Mouse (Mus musculus) midbrain, embryonic 16.5 days (tissue): Measurements from ENCODE around the gene Vsig2. TPM values are rescaled to one million over a fixed set of nuclear protein-coding genes. Genes with fewer than 3 reads are reported as not detected.
A peak's percentile ranks its signal among the peaks of the same experiment; 100 is the strongest.

Experiments used
- ATAC-seq: fragments of 200-750 bp; cut with Nextera tagmentation; 2 replicates; pipeline ENCODE4 v1.8.0; 2017; ENCODE audit warnings: moderate TSS enrichment
- H3K27ac ChIP-seq: fragments of 300-500 bp; sonication (generic); 2 replicates; pipeline ENCODE4 v1.5.1; 2014; ENCODE audit warnings: mild to moderate bottlenecking, low read length, mixed read lengths
- H3K27me3 ChIP-seq: fragments of 300-500 bp; sonication (generic); 2 replicates; pipeline ENCODE4 v1.6.1; 2014; ENCODE audit warnings: low read depth, low read length, mixed read lengths; ENCODE audit not compliant: control insufficient read depth, insufficient read depth
- H3K36me3 ChIP-seq: fragments of 300-500 bp; sonication (generic); 2 replicates; pipeline ENCODE4 v1.6.1; 2014; ENCODE audit warnings: mild to moderate bottlenecking, low read length, moderate library complexity, mixed read lengths; ENCODE audit not compliant: control insufficient read depth, insufficient read depth
- H3K4me1 ChIP-seq: fragments of 300-500 bp; sonication (generic); 2 replicates; pipeline ENCODE4 v1.6.1; 2014; ENCODE audit warnings: mild to moderate bottlenecking, low read length, mixed read lengths; ENCODE audit not compliant: control insufficient read depth, insufficient read depth
- H3K4me2 ChIP-seq: fragments of 300-500 bp; sonication (generic); 2 replicates; pipeline ENCODE4 v1.6.1; 2014; ENCODE audit warnings: mild to moderate bottlenecking, low read length, mixed read lengths
- H3K4me3 ChIP-seq: fragments of 300-500 bp; sonication (generic); 2 replicates; pipeline ENCODE4 v1.5.1; 2014; ENCODE audit warnings: low read depth, mild to moderate bottlenecking, low read length, moderate library complexity, mixed read lengths
- H3K9ac ChIP-seq: fragments of 300-500 bp; sonication (generic); 2 replicates; pipeline ENCODE4 v1.6.1; 2014; ENCODE audit warnings: low read depth, low read length, mixed read lengths
- H3K9me3 ChIP-seq: fragments of 300-500 bp; sonication (generic); replicated peaks from 2 replicates; pipeline ENCODE4 v1.6.1; 2014; ENCODE audit warnings: mild to moderate bottlenecking, low read length, mixed read lengths; ENCODE audit not compliant: control insufficient read depth, poor library complexity, severe bottlenecking
- WGBS: fragments of 180-500 bp; shearing (Covaris S2); extraction: QIAGEN DNeasy Blood & Tissue Kit; methylation state at CpG from one replicate; pipeline ENCODE4 v1.1.7; 2014; 5-methylcytosine and 5-hydroxymethylcytosine counted together
- polyA plus RNA-seq: library from polyadenylated mRNA; unstranded; fragments of >200 nt; fragmentation: Nextera tagmentation; extraction: Ambion mirVana; gene quantifications from 2 replicates; pipeline ENCODE4 v1.2.1, GENCODE M21; 2015

The Vsig2 gene
- polyA plus RNA-seq, 1 experiment from 2014 or later: 0.72 TPM

DNA sequence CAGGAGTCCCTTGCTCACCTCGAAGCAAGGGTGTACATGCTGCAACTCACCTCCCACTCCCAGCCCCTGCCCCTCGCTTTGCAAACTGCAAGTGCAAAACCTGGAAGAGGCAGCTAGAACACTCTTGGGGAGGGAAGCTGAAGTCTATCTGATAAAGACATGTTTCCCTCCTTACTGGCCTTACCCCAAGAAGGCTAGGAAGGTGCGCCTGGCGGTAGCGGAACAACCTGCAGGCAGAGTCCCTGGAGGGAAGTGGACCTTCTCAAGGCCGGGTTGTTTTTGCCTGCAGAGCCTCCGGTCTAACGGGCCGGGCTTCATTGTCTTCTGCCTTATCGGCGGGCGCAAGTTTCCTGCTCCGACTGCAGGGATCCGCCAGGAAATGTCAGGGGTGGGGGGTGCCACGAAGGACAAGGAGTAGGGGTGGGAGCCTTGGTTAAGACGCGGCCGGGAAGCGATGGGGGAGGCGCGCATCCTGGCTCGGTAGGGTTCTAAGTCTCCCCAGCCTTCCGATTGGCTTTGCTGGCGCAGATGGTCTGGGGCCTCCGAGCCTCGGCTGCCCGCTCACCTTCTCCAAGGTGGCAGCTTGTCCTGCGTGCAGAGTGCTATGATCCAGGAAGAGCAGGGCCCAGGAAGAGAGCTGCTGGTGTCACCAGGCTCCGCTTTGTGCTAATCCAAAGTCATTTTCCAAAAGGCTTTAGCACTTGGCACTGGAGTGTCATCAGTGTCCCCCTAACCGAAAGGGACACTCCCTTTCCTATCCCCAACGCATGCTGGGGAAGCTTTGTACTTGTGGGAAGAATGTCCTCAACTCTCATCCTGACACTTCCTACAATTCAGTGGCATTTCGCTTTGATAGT is 8.8 kb upstream of the Vsig2 start:
- H3K9ac ChIP-seq: peak overlapping the region; percentile 32
- H3K4me2 ChIP-seq: peak overlapping the region; percentile 81
- H3K27me3 ChIP-seq: peaks cover 43% of the 10 kb centered on the region
- peak overlapping the region; percentile 40 for H3K4me3 ChIP-seq
- H3K27ac ChIP-seq: no peak overlapping the region
- WGBS: 2% methylated on average over 32 of the region's 32 CpGs
- peaks cover 25% of the 10 kb centered on the region for H3K4me1 ChIP-seq
- no peaks in the 10 kb centered on the region for H3K9me3 ChIP-seq
- H3K36me3 ChIP-seq: no peaks in the 10 kb centered on the region; the same call in 1 of the 2 replicates
- ATAC-seq: peak; percentile 43

DNA sequence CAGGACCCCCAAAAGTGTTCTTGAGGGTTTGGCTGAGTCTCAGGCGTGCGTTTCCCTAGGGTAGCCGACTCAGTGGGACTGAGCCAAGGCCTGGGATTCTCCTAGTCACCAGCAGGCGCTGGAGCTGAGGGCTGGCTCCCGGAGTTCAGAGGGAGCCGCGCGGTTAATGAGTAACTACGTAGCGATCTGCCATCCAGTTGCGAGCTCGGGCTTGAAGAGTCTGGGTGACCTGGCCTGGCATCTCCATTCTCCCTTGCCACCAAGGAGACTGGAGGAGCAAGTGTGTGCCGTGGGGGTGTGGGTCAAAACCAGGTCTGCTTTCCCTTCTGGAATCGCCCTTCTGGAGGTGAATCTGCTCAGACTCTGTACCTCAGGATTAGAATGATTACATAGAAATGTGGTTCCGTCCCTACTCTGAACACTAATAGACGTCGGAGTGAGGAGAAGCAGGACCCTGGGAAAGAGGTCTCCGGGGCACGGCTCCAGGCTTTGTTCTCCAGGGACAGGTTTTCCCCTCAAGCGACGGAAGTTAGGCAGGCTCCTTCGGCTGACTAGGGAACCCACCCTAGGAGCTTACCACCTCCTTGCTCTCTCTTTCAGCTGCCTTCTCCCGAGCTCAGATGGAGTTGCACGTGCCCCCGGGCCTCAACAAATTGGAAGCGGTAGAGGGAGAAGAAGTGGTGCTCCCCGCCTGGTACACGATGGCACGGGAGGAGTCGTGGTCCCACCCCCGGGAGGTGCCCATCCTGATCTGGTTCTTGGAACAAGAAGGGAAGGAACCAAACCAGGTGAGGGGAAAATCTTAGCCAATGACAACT is 8.0 kb upstream of the Vsig2 start:
- H3K9me3 ChIP-seq: no peaks in the 10 kb centered on the region
- 2% methylated on average over 31 of the region's 31 CpGs for WGBS
- peaks cover 25% of the 10 kb centered on the region for H3K4me1 ChIP-seq
- no peaks in the 10 kb centered on the region; the same call in 1 of the 2 replicates for H3K36me3 ChIP-seq
- peaks cover 37% of the 10 kb centered on the region for H3K27me3 ChIP-seq
- peak overlapping the region; percentile 10 for H3K27ac ChIP-seq
- H3K9ac ChIP-seq: peak overlapping the region; percentile 57
- H3K4me2 ChIP-seq: peak overlapping the region; percentile 81
- peak; percentile 71 for ATAC-seq
- peak overlapping the region; percentile 40 for H3K4me3 ChIP-seq

DNA sequence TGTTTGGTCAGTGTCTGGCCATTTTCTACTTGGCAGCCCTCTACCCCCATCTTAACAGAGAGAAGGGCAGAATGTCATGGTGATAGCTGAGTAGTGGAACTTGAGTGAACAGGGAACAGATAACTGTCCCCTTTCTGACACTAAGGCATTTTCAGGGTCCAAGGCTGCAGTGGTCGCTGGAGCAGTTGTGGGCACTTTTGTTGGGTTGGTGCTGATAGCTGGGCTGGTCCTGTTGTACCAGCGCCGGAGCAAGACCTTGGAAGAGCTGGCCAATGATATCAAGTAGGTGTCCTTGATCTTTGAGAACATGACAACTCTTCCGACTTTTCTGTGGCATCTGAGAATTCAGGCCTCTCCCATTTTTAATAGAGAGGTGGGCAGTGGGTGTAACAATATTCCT is 2.2 kb upstream of the Vsig2 start:
- Histone ChIP-seq H3K4me3 (no peak overlapping the region), H3K36me3 (no peaks in the 10 kb centered on the region), H3K4me2 (no peak overlapping the region), H3K27me3 (peaks cover 2% of the 10 kb centered on the region; the same call in 1 of the 2 replicates), H3K9me3 (no peaks in the 10 kb centered on the region), H3K27ac (no peak overlapping the region), H3K9ac (no peak overlapping the region), H3K4me1 (no peaks in the 10 kb centered on the region)
- 83% methylated on average over 4 of the region's 4 CpGs for WGBS
- no peak for ATAC-seq

DNA sequence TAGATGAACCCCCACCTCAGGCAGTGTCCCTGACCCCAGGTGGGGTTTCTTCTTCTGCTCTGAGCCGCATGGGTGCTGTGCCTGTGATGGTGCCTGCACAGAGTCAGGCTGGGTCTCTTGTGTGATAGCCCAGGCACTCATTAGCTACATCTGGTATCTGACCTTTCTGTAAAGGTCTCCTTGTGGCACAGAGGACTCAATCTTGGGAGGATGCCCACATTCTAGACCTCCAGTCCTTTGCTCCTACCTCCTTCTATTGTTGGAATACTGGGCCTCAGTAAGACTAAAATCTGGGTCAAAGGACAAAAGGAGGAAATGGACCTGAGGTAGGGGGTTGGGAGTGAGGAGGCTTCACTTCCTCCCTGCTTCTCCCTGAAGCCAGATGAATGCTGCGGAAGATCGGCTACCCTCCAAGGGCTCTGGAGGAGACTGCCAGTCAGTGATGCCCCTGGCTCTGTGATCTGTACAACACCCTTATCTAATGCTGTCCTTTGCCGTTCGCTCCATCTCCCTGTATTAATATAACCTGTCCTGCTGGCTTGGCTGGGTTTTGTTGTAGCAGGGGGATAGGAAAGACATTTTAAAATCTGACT is 1.3 kb upstream of the Vsig2 start:
- no peak for ATAC-seq
- H3K4me2 ChIP-seq: no peak overlapping the region
- no peak overlapping the region for H3K27ac ChIP-seq
- WGBS: 78% methylated on average over 5 of the region's 5 CpGs
- H3K27me3 ChIP-seq: no peaks in the 10 kb centered on the region
- no peaks in the 10 kb centered on the region for H3K9me3 ChIP-seq
- H3K9ac ChIP-seq: no peak overlapping the region
- H3K4me1 ChIP-seq: no peaks in the 10 kb centered on the region
- no peak overlapping the region for H3K4me3 ChIP-seq
- no peaks in the 10 kb centered on the region for H3K36me3 ChIP-seq

DNA sequence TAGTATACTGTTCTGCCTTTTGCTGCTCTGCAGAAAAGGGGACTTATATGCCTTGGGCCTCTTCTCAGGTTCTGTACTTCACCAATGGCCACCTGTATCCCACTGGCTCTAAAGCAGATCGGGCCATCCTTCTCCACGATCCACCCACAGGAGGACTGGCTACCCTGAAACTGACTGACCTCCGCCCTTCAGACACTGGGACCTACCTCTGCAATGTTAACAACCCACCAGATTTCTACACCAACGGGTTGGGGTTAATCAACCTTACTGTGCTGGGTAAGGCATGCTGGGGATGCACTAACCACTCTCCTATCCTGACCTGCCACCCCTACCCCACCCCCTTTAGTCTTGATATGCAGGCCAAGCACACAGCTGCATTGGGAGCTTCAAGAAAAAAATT is 1.2 kb downstream of the Vsig2 start:
- no peak overlapping the region for H3K27ac ChIP-seq
- H3K4me3 ChIP-seq: no peak overlapping the region
- H3K27me3 ChIP-seq: peaks cover 11% of the 10 kb centered on the region
- no peak overlapping the region for H3K9ac ChIP-seq
- H3K36me3 ChIP-seq: no peaks in the 10 kb centered on the region
- ATAC-seq: no peak
- H3K4me2 ChIP-seq: no peak overlapping the region
- 92% methylated on average over 4 of the region's 4 CpGs for WGBS
- H3K4me1 ChIP-seq: peaks cover 10% of the 10 kb centered on the region
- H3K9me3 ChIP-seq: no peaks in the 10 kb centered on the region

DNA sequence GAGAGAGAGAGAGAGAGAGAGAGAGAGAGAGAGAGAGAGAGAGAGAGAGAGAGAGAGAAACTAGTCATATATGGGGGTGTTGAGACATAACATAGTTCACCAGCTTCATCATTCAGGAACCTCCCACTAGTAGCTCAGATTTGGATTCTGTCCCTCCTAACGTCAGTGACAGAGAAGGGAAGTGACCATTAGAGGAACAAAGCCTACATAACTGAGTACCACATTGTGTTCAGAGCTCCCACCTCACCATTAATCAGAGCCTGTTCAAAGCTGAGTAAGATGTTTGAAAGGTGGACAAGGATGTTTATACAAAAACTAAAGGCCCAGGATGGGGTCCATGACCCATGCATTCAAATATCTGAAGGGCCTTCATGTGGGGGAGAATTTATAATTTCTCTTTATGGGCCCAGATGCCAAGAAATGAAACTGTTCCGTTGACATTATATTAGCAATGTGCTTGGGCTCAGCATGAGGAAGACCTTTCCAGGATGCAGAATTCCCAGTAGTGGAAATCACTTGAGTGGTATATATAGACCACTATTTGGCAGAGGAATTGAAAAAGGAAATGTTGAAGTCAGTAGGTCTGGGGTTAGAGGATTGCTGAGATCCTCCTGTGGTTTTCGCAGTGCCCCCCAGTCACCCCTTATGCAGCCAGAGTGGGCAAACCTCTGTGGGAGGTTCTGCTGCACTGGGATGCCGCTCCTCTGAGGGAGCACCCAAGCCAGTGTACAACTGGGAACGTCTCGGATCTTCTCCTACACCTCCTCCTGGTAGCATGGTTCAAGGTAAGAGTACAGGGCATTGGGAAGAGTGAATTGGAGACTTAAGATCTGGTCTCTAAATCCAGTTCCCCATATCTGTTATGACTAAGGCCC is 1.9 kb downstream of the Vsig2 start:
- H3K4me2 ChIP-seq: no peak overlapping the region
- 85% methylated on average over 6 of the region's 6 CpGs for WGBS
- no peak overlapping the region for H3K27ac ChIP-seq
- no peak overlapping the region for H3K9ac ChIP-seq
- H3K4me1 ChIP-seq: peaks cover 12% of the 10 kb centered on the region
- ATAC-seq: no peak
- H3K4me3 ChIP-seq: no peak overlapping the region
- peaks cover 14% of the 10 kb centered on the region for H3K27me3 ChIP-seq
- H3K9me3 ChIP-seq: no peaks in the 10 kb centered on the region
- H3K36me3 ChIP-seq: no peaks in the 10 kb centered on the region

DNA sequence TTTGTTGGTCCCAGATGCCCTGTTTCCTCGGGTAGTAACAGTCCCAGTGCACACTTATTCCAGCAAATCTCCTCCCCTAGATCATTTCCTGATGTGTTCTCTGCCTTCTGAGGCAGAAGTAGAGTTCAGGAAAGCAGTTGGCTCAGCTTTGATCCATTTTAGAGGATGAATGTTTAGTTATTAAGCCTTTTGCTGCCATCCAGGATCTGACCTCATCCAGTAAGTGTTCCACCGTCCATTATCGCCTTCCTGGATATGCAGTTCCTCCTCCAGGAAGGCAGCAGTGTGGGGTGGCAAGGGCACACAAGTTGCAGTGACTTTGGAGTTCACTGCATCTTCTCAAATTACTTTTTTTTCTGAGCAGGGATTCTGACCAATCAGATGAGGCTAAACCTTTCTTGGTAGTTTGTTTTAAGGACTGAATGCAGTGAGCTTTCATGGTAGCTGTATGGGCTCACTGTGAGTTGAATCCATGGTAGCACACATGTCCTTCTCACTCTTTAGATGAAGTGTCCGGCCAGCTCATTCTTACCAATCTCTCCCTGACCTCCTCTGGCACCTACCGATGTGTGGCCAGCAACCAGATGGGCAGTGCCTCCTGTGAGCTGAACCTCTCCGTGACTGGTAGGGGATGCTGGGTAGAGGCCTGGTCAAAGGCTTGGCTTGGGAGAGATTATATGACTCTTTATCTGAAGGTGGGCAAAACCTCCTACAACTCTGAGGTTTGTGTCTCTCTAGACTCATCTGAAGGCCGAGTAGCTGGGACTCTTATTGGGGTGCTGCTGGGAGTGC is 3.0 kb downstream of the Vsig2 start:
- H3K27ac ChIP-seq: no peak overlapping the region
- H3K36me3 ChIP-seq: no peaks in the 10 kb centered on the region
- no peak overlapping the region for H3K9ac ChIP-seq
- no peaks in the 10 kb centered on the region for H3K9me3 ChIP-seq
- 76% methylated on average over 7 of the region's 7 CpGs for whole genome bisulfite sequencing
- H3K4me1 ChIP-seq: peaks cover 12% of the 10 kb centered on the region
- peaks cover 19% of the 10 kb centered on the region for H3K27me3 ChIP-seq
- H3K4me2 ChIP-seq: no peak overlapping the region
- no peak overlapping the region for H3K4me3 ChIP-seq
- ATAC-seq: no peak
